Mouse (Mus musculus) liver, adult 2 months (tissue): Measurements from ENCODE around the gene Fads6. TPM values are rescaled to one million over a fixed set of nuclear protein-coding genes. Genes with fewer than 3 reads are reported as not detected.

ENCODE experiments used
- DNase-seq: peaks from one replicate; pipeline ENCODE4 v3.0.0-alpha.2; 2011; ENCODE audit warnings: low read depth, low spot score; ENCODE audit errors: extremely low read depth
- H3K27ac ChIP-seq: fragments of 200-500 bp; replicated peaks from 2 replicates; pipeline ENCODE4 v1.5.1; 2012; ENCODE audit warnings: low read depth, mild to moderate bottlenecking, control low read depth, inconsistent platforms, low read length; ENCODE audit not compliant: insufficient read depth
- H3K27me3 ChIP-seq: fragments of 200-500 bp; 2 replicates; pipeline ENCODE4 v1.6.1; 2012; ENCODE audit warnings: mild to moderate bottlenecking, moderate library complexity, low read length, inconsistent platforms; ENCODE audit not compliant: control insufficient read depth, insufficient read depth
- H3K36me3 ChIP-seq: fragments of 200-500 bp; 2 replicates; pipeline ENCODE4 v1.6.1; 2012; ENCODE audit warnings: low read length, inconsistent platforms; ENCODE audit not compliant: control insufficient read depth, insufficient read depth
- H3K4me1 ChIP-seq: fragments of 200-500 bp; 2 replicates; pipeline ENCODE4 v1.6.1; 2011; ENCODE audit warnings: low read length; ENCODE audit not compliant: control insufficient read depth, insufficient read depth
- H3K4me3 ChIP-seq: fragments of 200-500 bp; 2 replicates; pipeline ENCODE4 v1.5.1; 2011; ENCODE audit warnings: low read depth, mild to moderate bottlenecking, control low read depth, low read length, moderate library complexity; ENCODE audit not compliant: insufficient read depth
- H3K79me2 ChIP-seq: fragments of 200-500 bp; 2 replicates; pipeline ENCODE4 v1.6.1; 2012; ENCODE audit warnings: inconsistent platforms, mild to moderate bottlenecking, low read length, moderate library complexity; ENCODE audit not compliant: control insufficient read depth, insufficient read depth
- H3K9ac ChIP-seq: fragments of 200-500 bp; 2 replicates; pipeline ENCODE4 v1.6.1; 2012; ENCODE audit warnings: low read depth, mild to moderate bottlenecking, control low read depth, inconsistent platforms, low read length
- CTCF ChIP-seq: fragments of 200-500 bp; IDR thresholded peaks from 2 replicates; pipeline ENCODE4 v1.5.1; 2011; ENCODE audit warnings: low read depth, low read length, control low read depth
- POLR2A ChIP-seq: fragments of 200-500 bp; IDR thresholded peaks from 2 replicates; pipeline ENCODE4 v1.6.1; 2011; ENCODE audit warnings: low read length, control low read depth; ENCODE audit not compliant: insufficient read depth; ENCODE audit errors: extremely low read depth
- WGBS: fragments of 180-500 bp; shearing (Covaris S2); methylation state at CpG from one replicate; pipeline ENCODE4 v1.1.7; 2018; 5-methylcytosine and 5-hydroxymethylcytosine counted together
- polyA plus RNA-seq: library from polyadenylated mRNA; depleted of rRNA; stranded (reverse); fragments of >200 nt; gene quantifications from 2 replicates; pipeline ENCODE4 v1.2.3, GENCODE M21; 2012
- total RNA-seq: library from RNA; depleted of rRNA; stranded (reverse); fragments of >200 nt; gene quantifications from 2 replicates; pipeline ENCODE4 v1.2.3, GENCODE M21; 2014

The Fads6 gene
- total and polyA plus RNA-seq, 2 experiments = 55.3 to 56.1 TPM

DNA sequence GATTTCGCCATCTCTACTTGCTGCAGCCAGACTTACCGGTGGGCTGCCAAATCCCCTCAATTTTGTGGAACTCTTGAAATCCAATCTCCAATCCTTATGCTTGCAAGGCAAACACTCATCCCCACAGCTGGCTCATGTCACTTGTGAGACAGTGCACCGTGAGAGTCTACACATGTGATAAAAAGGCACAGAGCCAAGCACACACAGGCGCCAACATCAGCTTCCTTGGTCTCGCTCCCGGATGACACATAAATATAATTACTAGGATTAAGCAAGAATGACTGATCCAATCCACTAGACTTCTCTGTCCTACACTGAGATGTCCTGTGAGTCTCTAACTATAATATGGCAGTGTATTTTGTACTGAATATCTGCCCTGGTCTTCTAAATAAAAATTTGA, 6.5 kb downstream of the Fads6 start:
- TF ChIP-seq CTCF = no peak
- no peak for TF ChIP-seq POLR2A
- 24% methylated on average over 6 of the region's 6 CpGs for WGBS
- Histone ChIP-seq H3K4me1 (peaks cover 30% of the 10 kb centered on the region), H3K27ac (peak overlapping the region; percentile 45), H3K4me3 (no peak overlapping the region), H3K36me3 (peaks cover 10% of the 10 kb centered on the region; the same call in 1 of the 2 replicates), H3K79me2 (peaks cover 24% of the 10 kb centered on the region; the same call in 1 of the 2 replicates), H3K9ac (no peak overlapping the region), H3K27me3 (no peaks in the 10 kb centered on the region)
- peak; percentile 83 for DNase-seq

GRCm38 (mm10) chr11:115290314-115290713, 7.1 kb downstream of the Fads6 start:
- peaks cover 26% of the 10 kb centered on the region for H3K4me1 ChIP-seq
- H3K36me3 ChIP-seq = peaks cover 12% of the 10 kb centered on the region; the same call in 1 of the 2 replicates
- no peaks in the 10 kb centered on the region for H3K27me3 ChIP-seq
- no peak overlapping the region for H3K4me3 ChIP-seq
- peak overlapping the region; percentile 45 for H3K27ac ChIP-seq
- peak; percentile 56 for DNase-seq
- H3K9ac ChIP-seq = no peak overlapping the region
- H3K79me2 ChIP-seq = peaks cover 20% of the 10 kb centered on the region; the same call in 1 of the 2 replicates
- 78% methylated on average over 1 of the region's 1 CpGs for WGBS
- TF ChIP-seq CTCF = no peak
- TF ChIP-seq POLR2A = no peak

DNA sequence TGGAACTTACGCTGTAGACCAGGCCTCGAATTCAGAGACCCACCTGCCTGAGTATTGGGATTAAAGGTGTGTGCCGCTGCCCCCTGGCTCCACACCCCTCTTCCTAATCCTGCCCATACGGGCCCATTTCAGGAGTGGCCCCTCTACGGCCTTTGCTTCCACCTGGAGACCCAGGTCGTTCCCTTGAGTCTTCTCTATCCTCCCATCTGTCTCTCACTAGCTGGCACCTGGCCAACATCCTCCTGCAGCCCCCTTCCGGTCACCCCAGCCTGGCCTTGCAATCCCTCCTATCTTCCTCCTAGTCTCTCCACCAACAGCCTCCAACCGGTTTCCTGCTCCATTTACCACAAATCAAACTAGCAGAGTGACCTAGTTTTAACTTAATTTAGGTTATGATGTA, 7.6 kb downstream of the Fads6 start:
- Histone ChIP-seq H3K4me3 (no peak overlapping the region), H3K27me3 (no peaks in the 10 kb centered on the region), H3K27ac (no peak overlapping the region), H3K9ac (no peak overlapping the region), H3K4me1 (peaks cover 26% of the 10 kb centered on the region), H3K36me3 (peaks cover 12% of the 10 kb centered on the region; the same call in 1 of the 2 replicates), H3K79me2 (peaks cover 20% of the 10 kb centered on the region; the same call in 1 of the 2 replicates)
- TF ChIP-seq POLR2A = no peak
- no peak for TF ChIP-seq CTCF
- DNase-seq = no peak
- 69% methylated on average over 8 of the region's 8 CpGs for whole genome bisulfite sequencing

DNA sequence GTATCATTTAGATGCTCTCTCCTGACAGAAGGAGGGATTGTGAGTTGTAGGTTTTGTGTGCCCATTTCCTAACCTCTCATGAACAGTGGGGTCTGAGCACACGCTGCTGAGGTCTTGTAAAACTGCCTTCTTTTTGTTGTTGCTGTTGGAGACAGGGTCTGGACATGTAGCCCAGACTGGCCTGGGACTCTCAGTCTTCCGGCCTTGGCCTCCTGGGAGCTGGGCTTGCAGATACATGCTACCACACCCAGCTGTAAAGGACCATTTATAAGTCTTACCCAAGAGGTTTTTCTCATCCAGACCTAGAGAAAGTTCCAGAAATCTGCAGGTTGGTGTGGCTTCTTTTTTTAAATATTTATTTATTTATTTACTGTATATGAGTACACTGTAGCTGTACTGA, 9.2 kb downstream of the Fads6 start:
- H3K4me3 ChIP-seq = no peak overlapping the region
- peaks cover 19% of the 10 kb centered on the region; the same call in 1 of the 2 replicates for H3K36me3 ChIP-seq
- no peak overlapping the region for H3K9ac ChIP-seq
- H3K79me2 ChIP-seq = peaks cover 16% of the 10 kb centered on the region; the same call in 1 of the 2 replicates
- TF ChIP-seq CTCF (no peak), POLR2A (no peak)
- H3K27ac ChIP-seq = no peak overlapping the region
- no peaks in the 10 kb centered on the region for H3K27me3 ChIP-seq
- 95% methylated on average over 2 of the region's 2 CpGs for WGBS
- peaks cover 19% of the 10 kb centered on the region for H3K4me1 ChIP-seq
- no peak for DNase-seq

DNA sequence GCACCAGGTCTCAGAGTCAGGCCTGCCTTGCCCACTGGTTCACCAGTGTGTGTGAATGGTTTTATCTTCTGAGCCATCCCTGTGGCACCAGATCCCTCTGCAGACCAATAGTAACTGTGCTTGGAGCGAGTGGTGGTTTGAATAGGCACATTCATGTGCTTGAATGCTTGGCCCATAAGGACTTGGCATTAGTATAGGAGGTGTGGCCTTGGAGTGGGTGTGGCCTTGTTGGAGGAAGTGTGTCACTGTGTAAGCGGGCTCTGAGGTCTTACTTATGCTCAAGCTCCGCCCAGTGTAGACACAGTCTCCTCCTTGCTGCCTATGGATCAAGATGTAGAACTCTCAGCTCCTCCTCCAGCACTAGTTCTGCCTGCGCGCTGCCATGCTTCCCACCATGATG, 10.1 kb downstream of the Fads6 start:
- H3K27ac ChIP-seq = no peak overlapping the region
- TF ChIP-seq CTCF = no peak
- no peak for TF ChIP-seq POLR2A
- H3K27me3 ChIP-seq = no peaks in the 10 kb centered on the region
- WGBS = 79% methylated on average over 5 of the region's 5 CpGs
- H3K4me3 ChIP-seq = no peak overlapping the region
- peak; percentile 58 for DNase-seq
- H3K9ac ChIP-seq = no peak overlapping the region
- H3K79me2 ChIP-seq = peaks cover 16% of the 10 kb centered on the region; the same call in 1 of the 2 replicates
- H3K4me1 ChIP-seq = peaks cover 19% of the 10 kb centered on the region
- peaks cover 20% of the 10 kb centered on the region; the same call in 1 of the 2 replicates for H3K36me3 ChIP-seq

DNA sequence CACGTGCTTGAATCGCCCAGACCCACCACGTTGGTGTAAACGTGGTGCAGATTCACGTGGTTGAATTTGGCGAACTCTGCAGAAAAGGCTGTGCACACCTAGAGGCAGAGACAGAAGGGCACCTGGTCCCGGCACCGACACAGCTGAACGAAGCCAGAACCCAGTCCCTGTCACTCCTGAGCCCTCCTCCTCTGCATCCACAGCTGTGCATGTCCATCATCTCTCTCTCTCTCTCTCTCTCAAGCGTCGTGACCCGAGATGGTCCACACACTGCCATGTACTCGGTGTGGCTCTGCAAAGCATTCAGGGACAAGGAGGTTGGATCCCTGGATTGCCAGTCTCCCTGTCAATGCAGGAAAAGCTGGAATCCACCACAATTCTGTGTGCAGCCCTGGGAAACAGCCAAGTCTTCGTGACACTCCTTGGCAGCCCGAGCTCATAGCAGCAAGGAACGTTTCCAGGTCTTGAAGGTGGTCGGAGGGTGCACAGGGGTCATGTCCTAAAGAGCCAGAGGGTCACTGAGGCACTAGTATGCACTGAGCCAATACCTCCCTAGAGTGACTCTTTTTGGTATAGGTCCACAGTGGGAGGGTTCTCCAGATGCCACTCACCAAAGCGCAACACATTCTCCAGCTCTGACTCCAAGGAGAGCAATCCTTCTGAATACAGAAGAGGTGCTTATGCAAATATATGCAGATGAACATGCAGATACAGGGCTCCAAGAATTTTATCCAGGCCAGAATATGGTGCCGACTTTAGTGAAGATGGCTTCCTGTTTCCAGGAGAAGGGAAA, 11.1 kb downstream of the Fads6 start:
- no peak for DNase-seq
- Histone ChIP-seq H3K79me2 (peaks cover 11% of the 10 kb centered on the region; the same call in 1 of the 2 replicates), H3K36me3 (peaks cover 20% of the 10 kb centered on the region; the same call in 1 of the 2 replicates), H3K27ac (no peak overlapping the region), H3K9ac (no peak overlapping the region), H3K4me3 (no peak overlapping the region), H3K27me3 (no peaks in the 10 kb centered on the region), H3K4me1 (peaks cover 10% of the 10 kb centered on the region)
- 84% methylated on average over 19 of the region's 19 CpGs for WGBS
- TF ChIP-seq POLR2A (no peak), CTCF (no peak)
